Mouse (Mus musculus): ENCODE data around the gene Rabgap1l. TPM values are rescaled to one million over a fixed set of nuclear protein-coding genes. Genes with fewer than 3 reads are reported as not detected.

Gene Rabgap1l
- polyA plus RNA-seq, 1 experiment from 2014 or later, result 12.0 TPM

- no peak; the same call in 1 of the 2 replicates for ATAC-seq (replicated peaks; ENCODE audit: low FRiP score, low read depth)
Measured at GRCm38 (mm10) chr1:160531402-160531801, 261.6 kb downstream of the Rabgap1l start.

GRCm38 (mm10) chr1:160521918-160522317, 271.1 kb downstream of the Rabgap1l start:
- H3K9me3 ChIP-seq (replicated peaks; ENCODE audit: low read length), result no peaks in the 10 kb centered on the region
- H3K4me2 ChIP-seq (ENCODE audit: low read length), result no peak overlapping the region
- no peaks in the 10 kb centered on the region for H3K4me1 ChIP-seq (replicated peaks; ENCODE audit: insufficient read depth, low read length)
- H3K27me3 ChIP-seq (ENCODE audit: insufficient read depth, low read length), result no peaks in the 10 kb centered on the region
- no peak for TF ChIP-seq CTCF (IDR thresholded peaks at IDR 0.05; ENCODE audit: low read depth)
- H3K4me3 ChIP-seq (replicated peaks; ENCODE audit: low read depth, low read length), result no peak overlapping the region
- ATAC-seq (replicated peaks; ENCODE audit: low FRiP score, low read depth) (no peak), DNase-seq (ENCODE audit: low spot score) (no peak)
- H3K36me3 ChIP-seq (ENCODE audit: insufficient read depth, low read length), result no peaks in the 10 kb centered on the region
- 76% methylated on average over 3 of the region's 3 CpGs for WGBS
- H3K9ac ChIP-seq (ENCODE audit: low read depth, low read length), result no peak overlapping the region
- H3K27ac ChIP-seq, result no peak overlapping the region

More at GRCm38 (mm10) chr1:160531402-160531801, 261.6 kb downstream of the Rabgap1l start:
- DNase-seq (ENCODE audit: low spot score), result peak; percentile 72
- Histone ChIP-seq H3K27ac (no peak overlapping the region), H3K36me3 (ENCODE audit: insufficient read depth, low read length) (no peaks in the 10 kb centered on the region), H3K9me3 (replicated peaks; ENCODE audit: low read length) (no peaks in the 10 kb centered on the region), H3K9ac (ENCODE audit: low read depth, low read length) (no peak overlapping the region), H3K4me2 (ENCODE audit: low read length) (no peak overlapping the region), H3K27me3 (ENCODE audit: insufficient read depth, low read length) (no peaks in the 10 kb centered on the region), H3K4me1 (replicated peaks; ENCODE audit: insufficient read depth, low read length) (no peaks in the 10 kb centered on the region), H3K4me3 (replicated peaks; ENCODE audit: low read depth, low read length) (no peak overlapping the region)
- TF ChIP-seq CTCF (IDR thresholded peaks at IDR 0.05; ENCODE audit: low read depth), result no peak
- WGBS, result 32% methylated on average over 5 of the region's 5 CpGs

DNA sequence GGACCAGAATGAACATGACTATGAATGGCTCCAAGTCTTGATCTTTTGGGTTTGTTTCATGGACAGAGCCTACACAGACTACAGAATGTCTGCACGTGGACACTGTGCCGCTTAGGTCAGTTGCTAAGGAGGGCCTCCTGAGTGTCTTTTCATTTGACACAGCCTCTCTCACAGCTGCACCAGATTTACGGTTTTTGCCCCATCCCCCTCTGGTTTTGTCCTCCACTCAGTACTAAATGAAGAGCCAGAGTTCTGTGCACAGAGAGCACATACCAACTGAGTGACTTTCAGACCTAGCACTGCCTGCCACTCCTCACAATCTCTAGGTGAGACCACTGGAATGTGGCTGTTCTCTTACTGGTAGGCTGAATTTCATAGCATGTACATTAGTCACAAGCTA, 272.3 kb downstream of the Rabgap1l start:
- Histone ChIP-seq H3K9ac (ENCODE audit: low read depth, low read length) (no peak overlapping the region), H3K4me3 (replicated peaks; ENCODE audit: low read depth, low read length) (no peak overlapping the region), H3K4me1 (replicated peaks; ENCODE audit: insufficient read depth, low read length) (no peaks in the 10 kb centered on the region), H3K27ac (no peak overlapping the region), H3K36me3 (ENCODE audit: insufficient read depth, low read length) (no peaks in the 10 kb centered on the region), H3K27me3 (ENCODE audit: insufficient read depth, low read length) (no peaks in the 10 kb centered on the region), H3K9me3 (replicated peaks; ENCODE audit: low read length) (no peaks in the 10 kb centered on the region), H3K4me2 (ENCODE audit: low read length) (no peak overlapping the region)
- no peak for TF ChIP-seq CTCF (IDR thresholded peaks at IDR 0.05; ENCODE audit: low read depth)
- ATAC-seq (replicated peaks; ENCODE audit: low FRiP score, low read depth), result no peak
- DNase-seq (ENCODE audit: low spot score), result no peak
- 40% methylated on average over 3 of the region's 3 CpGs for WGBS

DNA sequence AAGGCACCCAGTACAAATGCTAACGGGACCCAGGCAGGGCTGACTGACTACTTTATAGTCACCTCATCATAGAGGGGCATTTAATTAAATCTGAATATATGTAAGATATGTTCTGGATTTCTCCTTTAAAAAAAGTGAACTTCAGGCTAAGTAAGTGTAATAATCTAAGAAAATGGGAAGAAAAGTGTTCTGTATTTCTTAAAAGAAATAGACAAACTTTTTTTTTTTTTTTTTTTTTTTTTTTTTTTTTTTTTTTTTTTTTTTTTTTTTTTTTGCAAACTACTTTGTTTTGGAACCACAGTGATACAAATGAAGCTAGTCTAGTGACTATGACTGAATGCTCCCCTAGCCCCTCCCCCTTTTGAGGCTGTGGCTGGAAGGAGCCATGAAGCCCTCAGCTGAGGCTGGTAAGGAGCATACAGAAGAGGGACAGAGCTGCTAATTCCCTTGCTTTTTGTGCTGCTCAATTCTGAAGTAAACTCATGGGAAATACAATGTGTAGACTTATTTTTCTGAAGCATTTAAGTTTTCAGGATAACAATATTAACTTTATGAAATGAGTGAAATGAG, 273.0 kb downstream of the Rabgap1l start:
- no peak overlapping the region for H3K27ac ChIP-seq
- ATAC-seq (replicated peaks; ENCODE audit: low FRiP score, low read depth) (no peak), DNase-seq (ENCODE audit: low spot score) (no peak)
- TF ChIP-seq CTCF (IDR thresholded peaks at IDR 0.05; ENCODE audit: low read depth), result no peak
- no peak overlapping the region for H3K4me3 ChIP-seq (replicated peaks; ENCODE audit: low read depth, low read length)
- 61% methylated on average over 1 of the region's 1 CpGs for WGBS
- no peaks in the 10 kb centered on the region for H3K27me3 ChIP-seq (ENCODE audit: insufficient read depth, low read length)
- H3K4me1 ChIP-seq (replicated peaks; ENCODE audit: insufficient read depth, low read length), result no peaks in the 10 kb centered on the region
- no peak overlapping the region for H3K4me2 ChIP-seq (ENCODE audit: low read length)
- H3K9me3 ChIP-seq (replicated peaks; ENCODE audit: low read length), result no peaks in the 10 kb centered on the region
- no peaks in the 10 kb centered on the region for H3K36me3 ChIP-seq (ENCODE audit: insufficient read depth, low read length)
- H3K9ac ChIP-seq (ENCODE audit: low read depth, low read length), result no peak overlapping the region

GRCm38 (mm10) chr1:160518552-160518951, 274.5 kb downstream of the Rabgap1l start:
- ATAC-seq (replicated peaks; ENCODE audit: low FRiP score, low read depth), result no peak
- H3K9ac ChIP-seq (ENCODE audit: low read depth, low read length), result no peak overlapping the region
- H3K4me3 ChIP-seq (replicated peaks; ENCODE audit: low read depth, low read length), result no peak overlapping the region
- H3K27me3 ChIP-seq (ENCODE audit: insufficient read depth, low read length), result no peaks in the 10 kb centered on the region
- TF ChIP-seq CTCF (IDR thresholded peaks at IDR 0.05; ENCODE audit: low read depth), result no peak
- no peak overlapping the region for H3K4me2 ChIP-seq (ENCODE audit: low read length)
- no peaks in the 10 kb centered on the region for H3K9me3 ChIP-seq (replicated peaks; ENCODE audit: low read length)
- DNase-seq (ENCODE audit: low spot score), result peak; percentile 18
- H3K4me1 ChIP-seq (replicated peaks; ENCODE audit: insufficient read depth, low read length), result no peaks in the 10 kb centered on the region
- no peak overlapping the region for H3K27ac ChIP-seq
- WGBS, result 45% methylated on average over 4 of the region's 4 CpGs
- H3K36me3 ChIP-seq (ENCODE audit: insufficient read depth, low read length), result no peaks in the 10 kb centered on the region

DNA sequence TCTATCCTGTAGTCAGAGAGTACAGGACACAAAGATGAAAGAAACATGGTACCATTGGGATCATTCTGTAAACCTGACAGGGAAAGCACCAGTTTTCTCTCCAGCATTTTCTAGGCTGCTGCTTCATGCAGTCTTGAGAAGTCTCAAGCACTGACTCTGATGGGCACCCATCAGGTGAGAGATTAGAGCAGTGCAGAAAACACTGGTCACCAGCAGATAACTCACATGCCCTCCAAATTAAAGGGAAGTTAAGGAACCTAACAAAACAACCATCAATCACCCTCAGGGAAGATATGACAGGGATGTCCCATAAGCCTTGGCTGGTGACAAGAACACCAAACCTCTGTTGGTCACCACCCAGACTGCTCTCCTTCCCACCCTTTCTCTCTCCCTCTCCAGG, 285.2 kb downstream of the Rabgap1l start:
- Histone ChIP-seq H3K4me1 (replicated peaks; ENCODE audit: insufficient read depth, low read length) (no peaks in the 10 kb centered on the region), H3K4me3 (replicated peaks; ENCODE audit: low read depth, low read length) (no peak overlapping the region), H3K27me3 (ENCODE audit: insufficient read depth, low read length) (no peaks in the 10 kb centered on the region), H3K9ac (ENCODE audit: low read depth, low read length) (no peak overlapping the region), H3K4me2 (ENCODE audit: low read length) (no peak overlapping the region), H3K27ac (no peak overlapping the region), H3K9me3 (replicated peaks; ENCODE audit: low read length) (no peaks in the 10 kb centered on the region), H3K36me3 (ENCODE audit: insufficient read depth, low read length) (no peaks in the 10 kb centered on the region)
- DNase-seq (ENCODE audit: low spot score) (no peak), ATAC-seq (replicated peaks; ENCODE audit: low FRiP score, low read depth) (no peak)
- no peak for TF ChIP-seq CTCF (IDR thresholded peaks at IDR 0.05; ENCODE audit: low read depth)

Data from kidney, postnatal 0 days (tissue).